Mouse (Mus musculus) kidney, adult 11 months (tissue): Measurements from ENCODE around the gene Rtbdn.

Experiments
- DNase-seq: peaks from one replicate; pipeline ENCODE4 v3.0.0; 2022

Rtbdn gene

GRCm38 (mm10) chr8:84925557-84925956 is 21.2 kb upstream of the Rtbdn start:
- no peak for DNase-seq

DNA sequence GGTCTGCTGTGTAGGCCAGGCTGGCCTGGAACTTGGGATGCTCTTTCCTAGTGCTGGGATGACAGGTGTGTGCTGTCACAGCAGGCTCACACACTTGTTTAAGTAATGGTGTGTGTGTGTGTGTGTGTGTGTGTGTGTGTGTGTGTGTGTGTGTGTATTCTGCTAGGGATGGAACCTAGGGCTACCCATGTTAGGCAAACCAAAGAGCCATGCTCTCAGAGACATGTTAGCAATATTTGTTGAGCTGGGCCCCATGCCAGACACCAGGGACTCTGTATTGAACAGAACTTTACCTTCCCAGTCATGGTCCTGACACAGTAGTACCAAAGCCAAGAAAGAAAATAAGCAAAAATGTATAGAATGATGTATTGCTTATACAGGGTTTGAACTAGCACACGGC is 19.3 kb upstream of the Rtbdn start:
- DNase-seq: no peak

DNA sequence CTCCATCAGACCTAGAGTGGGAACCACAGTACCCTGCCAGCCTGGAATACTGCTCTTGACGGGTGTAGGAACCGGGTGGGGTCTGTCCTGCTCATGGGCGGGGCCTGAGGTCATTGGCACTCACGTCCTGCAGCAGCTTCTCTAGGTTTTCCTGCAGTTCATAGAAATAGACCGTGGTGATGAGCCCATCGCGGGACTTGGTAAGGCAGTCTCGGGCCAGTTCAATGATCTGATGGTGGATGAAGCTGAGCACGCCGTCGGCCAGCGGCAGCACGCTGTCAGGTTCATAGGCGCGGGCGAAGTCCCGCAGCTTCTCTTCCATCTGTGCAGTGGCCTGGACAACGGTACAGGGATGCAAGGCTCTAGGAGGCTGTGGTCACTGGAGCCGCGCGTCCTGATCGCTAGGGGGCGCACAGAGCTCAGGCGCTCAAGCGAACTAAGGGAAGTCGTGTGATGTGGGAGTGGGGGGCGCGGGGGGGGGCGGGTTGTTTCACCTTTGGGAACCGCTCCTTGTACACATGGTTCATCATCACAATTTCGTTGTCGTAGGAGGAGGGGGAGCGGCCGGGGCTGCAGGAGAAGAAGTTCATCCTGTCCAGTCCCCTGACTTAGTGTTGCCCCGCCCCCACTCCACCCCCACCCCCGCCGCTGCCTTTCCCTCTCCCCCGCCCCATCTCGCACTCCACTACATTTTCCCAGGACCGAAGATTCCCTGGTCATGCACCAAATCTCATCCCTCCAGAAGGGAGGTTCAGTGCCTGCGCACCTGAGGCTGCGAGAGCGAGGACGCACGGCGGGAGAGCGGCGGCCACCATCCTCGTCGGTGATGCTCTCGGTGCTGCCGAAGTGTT is 18.1 kb upstream of the Rtbdn start:
- peak; percentile 48 for DNase-seq

GRCm38 (mm10) chr8:84930582-84930981 is 16.2 kb upstream of the Rtbdn start:
- DNase-seq: no peak

DNA sequence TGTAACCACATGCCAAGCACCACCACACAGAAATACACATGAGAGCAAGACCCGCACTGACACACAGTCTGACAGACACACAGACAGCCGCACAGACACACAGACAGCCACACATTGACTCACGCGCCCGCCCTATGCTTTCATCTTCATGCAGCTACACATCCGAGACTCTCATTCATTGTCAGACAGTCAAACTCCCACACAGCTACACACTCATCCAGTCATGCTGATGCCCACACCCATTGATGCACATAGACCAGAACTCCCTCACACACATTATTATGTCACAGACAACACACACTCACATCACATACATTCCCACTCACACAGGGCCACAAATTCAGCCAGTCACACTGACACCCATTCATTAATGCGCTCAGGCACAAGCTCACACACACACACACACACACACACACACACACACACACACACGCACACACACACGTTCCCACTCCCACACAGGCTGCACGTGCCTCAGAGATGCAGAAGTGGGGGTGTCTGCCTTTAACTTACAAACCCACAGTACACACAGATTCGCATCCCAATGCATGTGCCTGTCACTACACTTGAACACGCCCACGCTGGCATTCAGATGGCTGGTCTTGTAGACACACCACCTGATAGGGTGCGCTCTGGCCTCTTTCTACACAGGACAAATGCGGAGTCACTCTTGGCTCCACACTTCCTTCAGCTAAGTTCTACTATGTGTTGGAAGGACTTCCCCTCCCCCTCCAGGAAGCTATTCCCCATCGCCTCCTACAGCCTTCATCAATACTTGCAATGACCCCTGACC is 12.8 kb upstream of the Rtbdn start:
- DNase-seq: no peak

DNA sequence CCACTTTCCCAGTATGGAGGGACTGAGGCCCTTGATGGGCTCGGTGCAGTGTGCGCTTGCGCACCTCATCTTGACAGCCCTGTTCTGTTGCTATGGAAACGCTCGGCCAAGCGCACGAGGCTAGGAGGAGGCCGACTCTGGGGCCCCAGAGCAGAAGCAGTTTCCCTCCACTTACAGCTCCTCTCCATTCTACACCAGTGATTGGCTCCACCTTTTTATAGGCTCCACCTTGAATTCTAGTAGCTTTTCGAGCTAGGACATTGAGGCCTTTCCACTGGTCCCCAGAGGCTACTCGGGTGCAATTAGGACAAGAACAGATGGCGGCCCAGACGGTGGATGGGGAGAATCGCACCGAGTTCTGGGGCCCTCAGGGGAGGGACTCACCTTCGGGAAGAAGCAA is 11.9 kb upstream of the Rtbdn start:
- DNase-seq: no peak

DNA sequence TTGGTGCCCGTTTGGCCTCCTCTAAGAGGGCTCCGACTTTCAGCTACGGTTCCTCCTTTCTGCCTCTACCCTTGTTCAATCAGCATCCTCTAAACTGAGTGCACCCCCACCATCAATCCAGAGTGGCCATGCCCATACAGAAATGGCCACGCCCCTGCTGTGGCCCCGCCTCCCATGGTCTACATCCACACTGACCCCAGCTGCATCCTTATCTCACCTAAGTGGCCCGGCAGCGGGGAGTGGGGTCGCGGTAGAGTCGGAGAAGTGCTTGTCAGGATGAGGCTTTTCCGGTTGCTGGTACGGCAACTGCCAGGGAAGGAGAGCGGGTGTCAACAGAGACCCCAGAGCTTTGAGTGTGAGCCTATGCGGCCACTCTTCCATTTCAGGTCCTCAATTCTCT is 11.3 kb upstream of the Rtbdn start:
- no peak for DNase-seq

- no peak for DNase-seq
Measured at GRCm38 (mm10) chr8:84936041-84936961, 10.5 kb upstream of the Rtbdn start.

DNA sequence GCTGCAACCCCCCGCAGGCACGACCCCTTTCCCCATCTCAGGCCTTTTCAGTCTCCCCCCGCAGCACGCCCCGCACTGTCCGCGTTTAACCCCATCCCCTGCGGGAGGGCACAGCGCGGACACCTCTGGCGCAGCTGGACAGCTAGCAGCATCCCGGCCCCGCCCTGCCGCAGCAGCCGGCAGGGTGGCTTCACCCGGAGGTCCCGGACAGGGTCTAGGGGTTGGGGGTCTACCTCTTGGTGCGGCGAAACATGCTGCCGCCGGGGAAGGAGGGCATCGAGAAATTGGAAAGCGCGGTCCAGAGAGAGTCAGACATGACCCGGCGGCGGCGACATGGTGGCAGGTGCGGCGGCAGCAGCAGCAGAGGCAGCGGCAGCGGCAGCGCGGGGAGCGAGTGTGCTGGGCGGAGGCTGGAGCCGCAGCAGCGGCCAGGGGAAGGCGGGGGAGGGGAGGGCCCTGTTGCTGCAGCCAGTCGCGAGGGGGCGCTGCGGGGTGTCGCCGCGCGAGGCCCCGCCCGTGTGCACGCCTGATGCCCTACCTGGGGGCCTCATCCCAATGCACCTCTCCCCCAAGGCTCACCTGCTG is 9.7 kb upstream of the Rtbdn start, which contains the start of gene Mast1:
TSS of gene Mast1 (minus strand) at position 398 of the 585 bp plus-strand sequence.
- no peak for DNase-seq

- no peak for DNase-seq
Measured at GRCm38 (mm10) chr8:84937620-84938485, 8.9 kb upstream of the Rtbdn start.

GRCm38 (mm10) chr8:84943699-84944098 is 3.1 kb upstream of the Rtbdn start:
- no peak for DNase-seq

DNA sequence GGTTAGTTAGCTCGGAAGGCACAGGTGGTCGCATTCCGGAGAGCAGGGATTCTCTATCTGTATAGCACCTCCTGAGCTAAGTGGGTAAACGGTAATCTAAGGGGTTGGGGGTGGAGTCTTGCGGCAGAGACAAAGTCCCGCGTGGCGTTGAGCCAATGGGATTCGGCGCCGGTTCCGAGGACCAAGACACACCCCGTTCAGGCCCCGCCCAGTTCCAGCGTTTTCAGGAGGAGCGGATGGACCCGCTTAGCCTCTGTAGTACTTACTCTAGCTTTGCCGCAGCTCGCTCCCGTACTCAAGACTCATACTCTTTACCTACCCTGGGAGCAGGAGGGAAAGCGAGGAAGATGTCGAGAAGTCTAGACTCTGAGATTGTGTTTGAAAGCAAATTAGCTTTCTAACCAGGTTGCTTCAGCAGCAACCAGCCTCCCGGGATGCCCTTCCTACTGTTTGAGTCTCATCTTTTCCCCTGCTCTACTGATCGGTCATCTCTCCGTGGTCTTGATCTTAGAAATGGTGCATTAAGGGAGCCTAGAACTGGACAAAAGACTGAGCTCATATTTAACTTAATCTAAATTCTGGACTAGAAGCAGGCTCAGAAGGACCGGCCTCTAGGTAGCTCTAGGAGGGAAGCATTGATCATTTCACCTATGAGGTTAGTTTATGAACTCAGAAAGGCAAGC is 2.2 kb upstream of the Rtbdn start:
- DNase-seq: no peak

DNA sequence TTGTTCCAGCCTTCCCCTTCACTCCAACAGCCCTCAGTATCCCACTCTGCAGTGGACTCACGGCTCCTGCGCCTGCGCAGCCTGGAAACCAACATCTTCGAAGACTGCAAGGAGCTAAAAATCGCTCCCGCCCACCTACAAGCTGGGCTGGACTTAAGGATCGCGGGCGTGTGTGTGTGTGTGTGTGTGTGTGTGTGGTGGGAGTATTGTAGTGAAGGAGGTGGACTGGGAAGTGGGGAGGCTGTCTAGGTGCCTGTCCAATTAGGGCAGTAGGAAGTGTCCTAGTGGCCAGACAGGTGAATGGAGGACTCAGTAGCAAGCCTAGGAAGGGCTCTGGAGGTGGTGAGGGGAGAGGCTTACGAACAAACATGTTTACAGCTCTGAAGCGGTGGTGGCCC is 1.6 kb upstream of the Rtbdn start:
- DNase-seq: no peak

DNA sequence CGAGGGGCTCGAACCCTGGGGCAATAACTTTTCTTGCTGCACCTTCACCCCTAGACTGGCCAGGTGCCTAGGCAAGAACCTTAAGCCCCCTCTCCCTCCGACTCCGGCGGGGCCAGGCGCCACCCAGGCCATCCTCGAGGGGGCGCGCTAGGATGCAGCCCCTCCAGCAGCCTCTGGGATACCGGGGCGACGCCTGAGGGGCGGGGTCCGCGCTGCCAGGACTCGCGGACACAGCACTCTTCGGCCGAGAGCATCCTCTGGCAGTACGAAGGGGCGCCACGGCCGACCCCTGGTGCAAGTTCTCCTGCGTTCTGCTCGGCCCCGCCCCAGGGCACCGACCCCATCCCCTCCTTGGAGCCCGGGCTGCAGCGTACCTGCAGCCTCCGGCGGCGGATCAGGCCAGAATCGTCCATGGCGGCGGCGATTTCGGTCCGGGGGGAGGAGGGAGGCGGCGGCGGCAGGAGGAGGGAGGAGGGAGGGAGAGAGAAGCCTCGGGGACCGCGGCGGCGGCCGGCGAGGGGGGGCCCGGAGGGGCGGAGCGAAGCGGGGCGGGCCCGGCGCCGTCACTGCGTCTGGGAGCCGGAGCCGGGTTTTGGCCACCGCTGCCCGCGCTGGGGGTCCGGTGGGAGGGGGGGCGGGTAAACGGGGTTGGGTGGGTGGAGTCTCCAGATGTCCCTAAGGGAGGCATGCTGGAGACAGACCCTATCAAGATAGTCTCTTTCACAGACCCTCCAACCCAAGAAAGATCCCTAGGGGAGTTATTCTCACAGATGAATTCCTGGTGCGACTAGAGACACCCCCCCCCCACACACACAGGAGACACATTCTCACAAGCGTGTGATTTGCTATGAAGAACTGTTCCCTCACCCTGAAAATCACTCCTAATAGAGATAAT is 911 bp upstream of the Rtbdn start:
- no peak for DNase-seq

DNA sequence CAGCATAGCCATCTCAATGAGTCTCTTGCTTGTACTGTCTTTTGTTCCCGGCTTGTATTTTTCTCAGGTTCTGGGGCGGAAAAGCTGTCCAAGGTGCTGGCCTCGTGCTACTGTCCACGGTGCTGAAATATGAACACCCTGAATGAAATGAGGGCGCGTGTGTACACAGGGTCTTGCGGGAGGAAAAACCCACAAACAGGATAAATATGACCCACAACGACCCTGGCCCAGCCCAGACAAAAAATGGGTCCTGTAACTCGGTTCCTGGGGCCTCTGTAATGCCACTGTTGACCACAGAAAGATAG is 402 bp downstream of the Rtbdn start:
- DNase-seq: peak; percentile 27

DNA sequence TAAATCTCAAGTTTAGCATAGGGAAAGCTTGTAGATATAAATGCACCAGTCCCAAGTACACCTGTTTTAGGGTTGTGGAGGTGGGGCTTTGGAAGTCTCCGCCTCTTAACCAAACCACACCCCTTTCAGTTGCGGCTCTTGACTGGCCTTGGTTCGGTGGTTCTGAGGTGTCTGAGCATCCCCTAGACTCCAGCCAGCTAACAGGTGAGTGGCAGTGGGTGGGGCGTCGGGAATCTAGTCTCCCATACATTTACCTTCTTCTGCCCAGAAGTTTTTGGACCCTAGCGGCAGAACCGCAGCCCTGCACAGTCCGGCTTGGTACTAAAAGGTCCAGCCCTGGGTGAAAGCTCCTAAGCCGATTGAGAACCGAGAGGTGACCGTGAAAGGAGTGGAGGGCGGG is 3.0 kb downstream of the Rtbdn start:
- DNase-seq: no peak

- DNase-seq: no peak
Measured at GRCm38 (mm10) chr8:84952612-84953255, 5.9 kb downstream of the Rtbdn start.

DNA sequence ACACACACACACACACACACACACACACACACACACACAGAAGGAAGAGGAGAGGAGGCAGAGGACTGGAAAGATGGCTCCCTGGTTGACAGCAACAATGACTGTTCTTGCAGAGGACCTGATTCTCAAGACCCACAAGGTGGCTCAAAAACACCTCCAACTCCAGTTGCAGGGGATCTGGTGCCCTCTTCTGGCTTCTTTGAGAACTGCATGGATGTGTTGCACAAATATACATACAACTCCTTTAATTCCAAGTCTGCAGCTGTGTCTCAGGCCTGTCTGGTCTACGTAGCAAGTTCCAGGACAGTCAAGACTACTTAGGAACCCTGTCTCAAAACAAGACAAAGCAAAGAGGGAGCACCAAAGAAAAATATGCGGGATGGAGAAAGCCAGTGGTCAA is 10.0 kb downstream of the Rtbdn start:
- no peak for DNase-seq

DNA sequence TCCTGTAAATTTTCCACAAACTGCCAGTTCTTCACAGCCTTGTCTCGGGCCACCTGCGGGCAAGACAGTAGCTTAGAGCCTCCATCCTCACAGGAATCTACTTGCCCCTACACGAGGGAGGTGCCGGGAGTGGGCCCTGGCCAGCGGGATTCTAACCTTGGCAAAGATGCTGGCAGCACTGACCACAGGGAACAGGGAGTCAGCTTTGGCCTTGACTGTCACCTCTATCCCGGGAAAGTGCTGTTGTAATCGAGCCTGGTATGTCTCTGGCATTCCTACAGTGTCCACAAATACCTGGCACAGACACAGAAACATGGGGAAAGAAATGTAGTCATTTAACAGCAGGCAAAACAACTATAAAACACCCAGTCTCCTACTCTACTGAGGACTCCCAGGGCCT is 13.0 kb downstream of the Rtbdn start:
- DNase-seq: no peak

DNA sequence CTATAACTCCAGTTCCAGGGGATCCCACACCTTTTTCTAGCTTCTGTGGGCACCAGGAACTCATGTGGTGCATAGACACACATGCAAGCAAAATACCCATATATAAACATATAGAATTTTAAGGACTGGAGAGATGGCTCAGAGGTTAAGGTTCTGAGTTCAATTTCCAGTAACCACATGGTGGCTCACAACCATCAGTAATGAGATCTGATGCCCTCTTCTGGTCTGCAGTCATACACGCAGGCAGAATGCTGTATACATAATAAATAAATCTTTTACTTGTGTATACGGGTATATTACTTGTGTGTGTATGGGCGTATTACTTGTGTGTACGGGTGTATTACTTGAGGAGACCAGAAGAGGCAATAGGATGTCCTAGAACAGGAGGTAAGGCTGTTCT is 17.2 kb downstream of the Rtbdn start:
- DNase-seq: no peak
